Mouse (Mus musculus) stomach, postnatal 0 days (tissue): Measurements from ENCODE around the gene Spata20. TPM values are rescaled to one million over a fixed set of nuclear protein-coding genes. Genes with fewer than 3 reads are reported as not detected.

ENCODE experiments used
- ATAC-seq: fragments of 200-750 bp; cut with Nextera tagmentation; 2 replicates; pipeline ENCODE4 v1.8.0; 2017; ENCODE audit not compliant: low FRiP score, low TSS enrichment
- DNase-seq: peaks from one replicate; pipeline ENCODE4 v3.0.0-alpha.2; 2016; ENCODE audit warnings: low spot score
- H3K27ac ChIP-seq: fragments of 300-500 bp; sonication (generic); replicated peaks from 2 replicates; pipeline ENCODE4 v1.5.1; 2014; ENCODE audit warnings: mild to moderate bottlenecking, control low read depth
- H3K27me3 ChIP-seq: fragments of 300-500 bp; sonication (generic); 2 replicates; pipeline ENCODE4 v1.6.1; 2014; ENCODE audit warnings: low read length; ENCODE audit not compliant: control insufficient read depth, insufficient read depth
- H3K36me3 ChIP-seq: fragments of 300-500 bp; sonication (generic); 2 replicates; pipeline ENCODE4 v1.6.1; 2014; ENCODE audit warnings: low read length, mixed read lengths; ENCODE audit not compliant: control insufficient read depth, insufficient read depth
- H3K4me1 ChIP-seq: fragments of 300-500 bp; sonication (generic); replicated peaks from 2 replicates; pipeline ENCODE4 v1.6.1; 2014; ENCODE audit warnings: antibody characterized with exemption; ENCODE audit not compliant: control insufficient read depth, insufficient read depth
- H3K4me2 ChIP-seq: fragments of 300-500 bp; sonication (generic); replicated peaks from 2 replicates; pipeline ENCODE4 v1.6.1; 2014; ENCODE audit warnings: low read depth, mild to moderate bottlenecking, control low read depth, moderate library complexity
- H3K4me3 ChIP-seq: fragments of 300-500 bp; sonication (generic); 2 replicates; pipeline ENCODE4 v1.5.1; 2014; ENCODE audit warnings: low read depth, low read length, control low read depth
- H3K9ac ChIP-seq: fragments of 300-500 bp; sonication (generic); 2 replicates; pipeline ENCODE4 v1.6.1; 2014; ENCODE audit warnings: mild to moderate bottlenecking, low read length, control low read depth, mixed read lengths
- H3K9me3 ChIP-seq: fragments of 300-500 bp; sonication (generic); 2 replicates; pipeline ENCODE4 v1.6.1; 2016; ENCODE audit warnings: low read length; ENCODE audit not compliant: control insufficient read depth
- CTCF ChIP-seq: IDR thresholded peaks from 2 replicates; pipeline ENCODE4 v1.5.1; 2016; ENCODE audit warnings: antibody characterized with exemption, low read depth, mild to moderate bottlenecking, moderate library complexity
- EP300 ChIP-seq: optimal IDR thresholded peaks from 2 replicates; pipeline ENCODE3; 2016; ENCODE audit warnings: antibody characterized with exemption
- WGBS: fragments of 180-500 bp; shearing (Covaris S2); extraction: QIAGEN DNeasy Blood & Tissue Kit; methylation state at CpG from one replicate; pipeline ENCODE4 v1.1.7; 2014; 5-methylcytosine and 5-hydroxymethylcytosine counted together
- polyA plus RNA-seq: library from polyadenylated mRNA; unstranded; fragments of >200 nt; fragmentation: Nextera tagmentation; extraction: Ambion mirVana; gene quantifications from 2 replicates; pipeline ENCODE4 v1.2.1, GENCODE M21; 2015

The Spata20 gene
- polyA plus RNA-seq, 1 experiment from 2014 or later: 0.18 TPM

- ATAC-seq (no peak), DNase-seq (no peak)
- TF ChIP-seq CTCF (no peak), EP300 (no peak)
- no peak overlapping the region for H3K27ac ChIP-seq
- no peak overlapping the region for H3K4me2 ChIP-seq
- no peak overlapping the region for H3K4me3 ChIP-seq
- H3K36me3 ChIP-seq: no peaks in the 10 kb centered on the region
- H3K9me3 ChIP-seq: no peaks in the 10 kb centered on the region
- WGBS: 96% methylated on average over 7 of the region's 7 CpGs
- H3K4me1 ChIP-seq: no peaks in the 10 kb centered on the region
- no peaks in the 10 kb centered on the region for H3K27me3 ChIP-seq
- no peak overlapping the region for H3K9ac ChIP-seq
Observed at GRCm38 (mm10) chr11:94481963-94482362, 4.0 kb downstream of the Spata20 start.

- DNase-seq: no peak
- no peaks in the 10 kb centered on the region for H3K36me3 ChIP-seq
- H3K9ac ChIP-seq: no peak overlapping the region
- H3K27me3 ChIP-seq: no peaks in the 10 kb centered on the region
- WGBS: 83% methylated on average over 9 of the region's 9 CpGs
- H3K27ac ChIP-seq: no peak overlapping the region
- no peak overlapping the region for H3K4me3 ChIP-seq
- H3K9me3 ChIP-seq: no peaks in the 10 kb centered on the region
- H3K4me2 ChIP-seq: no peak overlapping the region
- H3K4me1 ChIP-seq: no peaks in the 10 kb centered on the region
- ATAC-seq: no peak
- TF ChIP-seq EP300 (no peak), CTCF (no peak)
Observed at GRCm38 (mm10) chr11:94480382-94480781, 5.6 kb downstream of the Spata20 start.

DNA sequence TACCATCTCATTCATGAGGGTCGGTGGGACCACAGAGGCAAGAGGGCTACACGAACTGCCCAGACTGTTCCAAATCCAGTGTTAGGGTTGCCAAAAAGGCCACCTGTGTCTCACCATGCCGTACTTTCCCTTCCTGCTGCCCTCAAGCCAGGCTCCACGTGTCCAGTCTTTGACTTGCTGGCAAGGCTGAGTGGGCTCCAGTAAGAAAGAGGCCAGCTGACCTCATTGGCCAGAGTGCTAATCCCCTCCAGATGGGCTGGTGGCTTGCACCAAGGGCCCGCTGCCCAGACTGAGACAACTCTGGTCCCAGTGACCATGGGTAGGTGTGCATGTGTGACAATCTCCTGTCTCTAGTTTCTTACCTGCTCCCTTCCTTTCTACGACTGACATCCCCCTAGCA, 8.3 kb downstream of the Spata20 start:
- ATAC-seq (no peak), DNase-seq (no peak)
- Histone ChIP-seq H3K9me3 (no peaks in the 10 kb centered on the region), H3K9ac (no peak overlapping the region), H3K27ac (no peak overlapping the region), H3K36me3 (no peaks in the 10 kb centered on the region), H3K4me3 (no peak overlapping the region), H3K4me1 (no peaks in the 10 kb centered on the region; the same call in 1 of the 2 replicates), H3K27me3 (peaks cover 7% of the 10 kb centered on the region; the same call in 1 of the 2 replicates), H3K4me2 (no peak overlapping the region)
- TF ChIP-seq EP300: no peak
- TF ChIP-seq CTCF: no peak
- WGBS: 68% methylated on average over 6 of the region's 6 CpGs

DNA sequence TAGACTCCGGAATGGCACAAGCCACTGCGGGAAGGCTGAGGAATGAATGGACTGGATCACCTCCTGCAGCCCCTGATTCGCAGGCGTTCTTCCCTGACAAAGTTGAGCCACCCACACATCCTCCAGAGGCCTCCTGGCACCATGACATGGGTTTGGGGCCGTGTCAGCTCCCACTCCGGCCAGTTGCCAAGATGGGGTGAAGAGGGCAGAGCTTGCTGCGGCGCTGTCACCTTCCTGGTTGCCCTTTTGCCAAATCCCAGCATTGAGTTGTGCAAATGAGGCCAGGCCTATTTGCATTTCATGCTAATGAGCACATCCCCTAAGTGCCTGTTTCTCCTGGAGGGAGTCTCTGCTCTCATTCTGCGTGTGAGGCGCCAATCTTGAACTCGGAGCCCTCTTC, 10.3 kb downstream of the Spata20 start:
- Histone ChIP-seq H3K9ac (no peak overlapping the region), H3K27me3 (peaks cover 7% of the 10 kb centered on the region; the same call in 1 of the 2 replicates), H3K4me1 (no peaks in the 10 kb centered on the region; the same call in 1 of the 2 replicates), H3K9me3 (no peaks in the 10 kb centered on the region), H3K4me3 (no peak overlapping the region), H3K27ac (no peak overlapping the region), H3K36me3 (no peaks in the 10 kb centered on the region), H3K4me2 (no peak overlapping the region)
- DNase-seq (no peak), ATAC-seq (no peak)
- TF ChIP-seq CTCF: no peak
- TF ChIP-seq EP300: no peak
- 29% methylated on average over 11 of the region's 11 CpGs for WGBS

DNA sequence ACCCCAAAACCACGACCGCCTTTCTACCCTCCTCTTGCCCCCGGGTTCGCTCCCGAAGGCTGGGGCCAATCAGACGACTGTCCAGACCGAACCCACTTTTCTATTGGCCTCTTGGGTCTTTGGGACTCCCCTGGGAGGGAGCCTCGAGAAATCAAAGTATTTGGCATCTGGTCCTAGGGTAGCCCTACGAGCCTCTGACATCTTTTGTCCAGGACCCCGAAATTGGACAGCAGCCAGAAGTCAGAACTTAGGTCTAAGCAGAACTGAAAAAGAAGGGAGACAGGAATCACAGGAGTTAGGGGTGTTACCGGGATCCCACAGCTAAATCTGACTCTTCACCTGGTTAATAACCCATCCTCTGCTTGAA, 11.5 kb downstream of the Spata20 start:
- ATAC-seq (no peak; the same call in 1 of the 2 replicates), DNase-seq (no peak)
- Histone ChIP-seq H3K27ac (no peak overlapping the region), H3K4me1 (peaks cover 2% of the 10 kb centered on the region), H3K36me3 (no peaks in the 10 kb centered on the region), H3K4me2 (peak overlapping the region; percentile 92), H3K9ac (no peak overlapping the region), H3K4me3 (peak overlapping the region; percentile 61), H3K27me3 (peaks cover 7% of the 10 kb centered on the region; the same call in 1 of the 2 replicates), H3K9me3 (no peaks in the 10 kb centered on the region)
- TF ChIP-seq CTCF (no peak), EP300 (no peak)
- WGBS: 3% methylated on average over 11 of the region's 11 CpGs

- Histone ChIP-seq H3K4me2 (peak within 1 kb of the TSS; percentile 92), H3K9ac (peak within 1 kb of the TSS; percentile 67), H3K4me1 (peaks cover 6% of the 10 kb centered on the region), H3K27me3 (peaks cover 7% of the 10 kb centered on the region; the same call in 1 of the 2 replicates), H3K9me3 (no peaks in the 10 kb centered on the region), H3K36me3 (no peaks in the 10 kb centered on the region), H3K27ac (peak within 1 kb of the TSS; percentile 56), H3K4me3 (peak within 1 kb of the TSS; percentile 61)
- DNase-seq (peak; percentile 88), ATAC-seq (peak; percentile 90)
- WGBS: under 1% methylated on average over 41 of the region's 71 CpGs
- TF ChIP-seq EP300 (no peak), CTCF (no peak)
Observed at GRCm38 (mm10) chr11:94473707-94474543, 12.1 kb downstream of the Spata20 start, which contains the start of gene Cacna1g. Cacna1g (minus strand) TSS chr11:94474198.
